Mouse (Mus musculus) ovary, postnatal 36 days (tissue): Measurements from ENCODE around the gene Xrcc4.
"Not testable (repeated sequence)": the region's sequence is repeated elsewhere in the genome, so short reads cannot be mapped to it uniquely, and the experiment has no call there.

Experiments used
- DNase-seq: peaks from one replicate; pipeline ENCODE4 v3.0.0; 2022; ENCODE audit warnings: low spot score, mixed read lengths

Xrcc4 gene

DNA sequence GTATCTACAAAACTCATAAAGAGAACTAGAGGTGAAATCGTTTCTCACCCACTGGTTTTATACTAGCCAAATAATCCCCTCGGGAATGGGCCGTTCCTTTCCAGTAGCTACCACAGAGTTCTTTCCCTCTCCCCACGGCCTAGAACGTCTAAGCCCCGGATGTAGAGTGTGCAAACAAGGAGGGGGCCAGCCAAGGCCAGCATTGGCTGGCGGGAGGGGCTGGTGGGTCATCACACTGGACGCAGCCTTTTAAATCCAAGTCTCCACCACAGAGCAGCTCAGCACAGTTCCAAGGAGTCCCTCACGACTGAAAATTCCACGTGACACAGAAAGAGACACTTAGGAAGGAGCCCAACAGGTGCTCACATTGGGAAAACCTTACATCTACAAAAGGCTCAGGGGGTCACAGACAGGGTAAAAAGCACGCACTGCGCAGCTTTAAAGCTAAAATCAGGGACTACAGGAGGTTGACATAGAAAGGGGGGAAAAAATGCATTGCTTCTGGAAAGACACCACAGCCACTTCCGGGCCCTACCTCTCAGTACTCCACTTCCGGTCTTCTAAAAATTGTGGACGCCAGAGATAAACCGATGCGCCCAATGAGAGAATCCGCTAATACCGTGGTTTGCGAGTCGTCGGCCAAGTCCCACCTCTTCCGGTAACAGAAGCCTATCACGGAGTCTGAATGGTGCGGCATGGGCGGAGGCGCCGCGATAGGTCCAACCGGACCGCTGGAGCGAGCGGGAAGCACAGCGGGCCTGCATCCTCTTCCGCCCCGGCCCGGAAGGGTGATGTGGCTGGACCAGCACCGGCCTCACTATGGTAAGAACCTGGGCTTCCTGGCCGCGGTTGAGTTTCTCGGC is at the start of gene Xrcc4, which contains the start of gene Tmem167:
Gene Xrcc4 (minus strand): TSS at position 647 of the 863 bp plus-strand sequence.
Gene Tmem167 (plus strand): TSS at position 162 of the 863 bp plus-strand sequence.
- peak; percentile 93 for DNase-seq

DNA sequence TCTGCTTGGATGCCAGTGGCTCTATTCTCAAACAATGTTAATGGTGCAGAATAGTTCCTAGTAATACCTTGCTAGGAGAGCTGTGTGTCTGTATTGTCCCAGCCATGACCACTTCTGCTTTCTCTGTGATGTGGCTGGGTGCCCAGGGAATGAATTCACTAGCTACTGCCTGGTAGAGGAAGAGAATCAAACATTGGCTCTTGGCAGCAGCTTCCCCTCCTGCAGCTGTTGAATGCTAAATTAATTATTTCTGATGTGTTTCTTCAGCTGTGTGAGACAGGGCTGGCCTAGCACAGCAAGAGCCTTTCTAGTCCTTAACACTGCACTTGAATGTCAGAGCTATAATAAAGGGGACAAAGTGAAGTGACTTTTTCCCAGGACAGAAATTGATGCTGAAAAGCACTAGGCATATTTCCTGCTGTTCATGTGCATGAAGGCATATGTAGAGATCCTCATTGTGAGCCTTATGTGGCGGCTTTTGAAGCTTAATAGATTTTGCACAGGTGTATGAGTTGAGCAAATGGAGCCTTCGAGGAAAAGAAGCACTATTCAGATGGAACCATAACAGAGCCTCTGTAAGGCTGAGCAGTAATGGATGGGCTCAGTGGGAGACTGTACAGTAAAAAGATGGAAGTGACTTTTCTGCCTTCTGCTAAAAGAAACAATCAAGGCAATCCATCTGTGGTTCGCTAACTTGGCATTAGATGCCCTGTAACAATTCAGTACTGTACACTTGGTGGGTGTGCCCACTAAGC is 46.9 kb upstream of the Xrcc4 start:
- DNase-seq = peak; percentile 5

DNA sequence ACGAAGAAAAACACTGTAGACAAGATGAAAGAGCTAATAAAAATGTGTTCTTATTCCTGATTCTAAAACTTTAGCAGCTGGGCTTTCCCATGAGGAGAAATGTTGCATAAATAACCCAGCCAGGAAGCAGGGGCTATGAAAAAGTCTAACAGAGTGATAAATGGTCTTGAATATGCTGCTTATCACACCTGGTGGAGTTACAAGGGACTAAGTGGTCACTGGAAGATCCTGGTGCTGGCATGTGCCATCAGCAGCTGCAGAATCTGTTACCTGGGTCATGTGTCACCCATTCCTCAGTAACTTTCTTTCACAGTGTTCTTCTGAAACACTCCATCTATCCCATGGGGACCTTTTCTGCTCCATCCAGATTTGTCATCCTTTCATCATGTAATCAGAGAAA is 22.3 kb upstream of the Xrcc4 start:
- DNase-seq = no peak

DNA sequence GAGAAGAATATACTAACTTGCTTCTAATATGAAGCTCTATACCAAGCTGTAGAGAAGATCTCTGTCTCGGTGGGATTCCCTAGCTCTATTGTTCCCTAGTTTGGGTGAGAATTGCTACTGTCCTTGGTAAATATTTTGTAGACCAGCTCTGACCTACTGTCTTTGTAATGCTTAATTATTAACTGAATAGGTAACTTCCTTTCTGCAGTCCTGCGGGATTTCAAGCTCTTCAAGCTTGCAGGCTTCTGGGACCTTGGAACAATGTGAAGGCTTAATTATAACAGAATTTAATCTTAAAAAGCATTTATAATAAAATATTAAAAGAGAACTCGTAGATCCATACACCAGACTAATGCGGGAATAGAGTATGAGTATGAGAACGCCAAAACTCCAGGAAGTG is 19.3 kb upstream of the Xrcc4 start:
- DNase-seq = not testable (repeated sequence)

DNA sequence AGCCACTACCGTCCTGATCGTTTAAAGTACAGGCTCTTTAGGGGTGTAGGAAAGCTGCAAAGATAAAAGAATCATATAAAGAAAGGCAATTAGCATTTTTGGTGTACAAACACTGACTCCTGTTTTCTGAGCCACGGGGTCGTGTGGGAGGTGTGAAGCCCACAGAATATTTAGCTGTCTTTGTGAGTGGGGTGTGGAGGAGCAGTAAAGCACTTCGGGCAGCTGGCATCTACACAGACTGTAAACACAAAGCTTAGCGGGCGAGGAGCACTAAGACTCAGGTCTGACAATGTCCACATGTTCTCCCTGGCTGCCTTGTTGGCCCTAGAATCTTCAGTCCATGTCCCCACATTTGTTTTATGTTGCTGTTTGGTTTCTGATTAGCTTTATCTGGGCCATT is 16.7 kb upstream of the Xrcc4 start:
- no peak for DNase-seq

DNA sequence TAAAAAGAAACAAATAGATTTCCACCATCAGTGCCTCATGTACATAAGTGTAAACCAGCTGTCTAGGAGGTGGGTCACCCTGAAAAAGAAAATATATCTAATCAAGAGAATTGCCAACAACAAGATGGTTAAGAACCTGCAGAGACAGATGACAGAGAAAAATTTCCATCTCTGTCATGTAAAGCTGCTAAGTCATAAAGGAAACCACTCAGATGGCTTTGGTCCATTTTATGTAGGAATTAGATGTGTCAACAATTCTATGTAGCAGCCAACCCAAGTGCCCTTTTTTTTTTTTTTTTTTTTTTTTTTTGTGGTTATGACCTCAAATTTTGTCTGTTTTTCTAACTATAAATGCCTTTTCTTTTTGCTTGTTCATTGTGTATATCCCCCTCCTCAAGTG is 12.1 kb upstream of the Xrcc4 start:
- DNase-seq = no peak

DNA sequence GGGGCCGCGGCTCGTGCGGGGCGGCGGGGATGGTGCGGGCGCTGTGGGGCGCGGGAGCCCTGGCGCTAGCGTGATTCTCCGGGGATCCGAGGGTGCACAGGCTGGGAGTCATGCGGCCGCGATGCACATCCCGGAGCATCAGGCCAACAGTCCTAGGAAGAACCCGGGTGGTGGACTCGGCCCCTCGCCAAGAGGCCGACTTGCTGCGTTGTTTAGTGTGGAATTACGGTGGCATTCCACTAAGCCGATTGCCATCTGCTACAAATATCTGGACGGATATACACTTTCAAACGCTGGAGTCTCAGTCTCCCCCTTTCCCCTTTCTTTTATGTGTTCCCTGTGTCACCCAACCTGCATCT is 396 bp upstream of the Xrcc4 start:
- no peak for DNase-seq

DNA sequence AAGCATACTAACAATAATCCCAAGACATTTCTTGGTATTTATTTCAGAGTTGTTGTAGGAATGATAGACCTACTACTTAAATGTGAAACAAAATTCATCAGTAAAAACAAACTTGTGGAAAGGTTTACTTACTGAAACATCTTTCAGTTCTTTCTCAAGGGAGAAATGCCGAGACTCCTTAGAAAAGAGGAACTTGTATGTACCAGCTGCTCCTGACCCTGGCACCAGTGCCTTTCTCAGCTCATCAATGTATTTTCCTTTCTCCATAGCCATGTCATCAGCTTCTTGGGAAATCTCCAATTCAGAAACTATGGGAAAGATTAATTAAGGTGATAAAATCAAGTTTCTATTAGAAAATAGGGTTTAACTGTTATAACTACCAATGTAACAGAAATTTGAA is 27.5 kb downstream of the Xrcc4 start:
- no peak for DNase-seq

DNA sequence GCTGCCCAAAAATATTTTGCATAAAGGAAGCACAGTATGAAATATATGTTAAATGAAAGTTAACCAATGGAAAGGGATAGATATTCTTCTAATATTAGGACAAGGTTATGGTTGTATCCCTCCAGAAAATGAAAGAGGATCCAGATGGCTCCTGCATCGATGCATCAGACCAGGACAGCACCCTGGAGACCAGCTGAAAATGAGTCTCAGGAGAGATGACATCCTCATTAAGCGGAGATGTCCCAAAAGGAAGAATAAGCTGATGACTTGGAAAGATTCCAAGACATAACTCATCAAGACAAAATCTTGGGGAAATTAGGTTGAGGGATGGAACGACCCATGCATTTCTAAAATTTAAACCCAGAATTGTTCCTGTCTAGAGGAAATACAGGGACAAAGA is 37.0 kb downstream of the Xrcc4 start:
- DNase-seq = no peak

DNA sequence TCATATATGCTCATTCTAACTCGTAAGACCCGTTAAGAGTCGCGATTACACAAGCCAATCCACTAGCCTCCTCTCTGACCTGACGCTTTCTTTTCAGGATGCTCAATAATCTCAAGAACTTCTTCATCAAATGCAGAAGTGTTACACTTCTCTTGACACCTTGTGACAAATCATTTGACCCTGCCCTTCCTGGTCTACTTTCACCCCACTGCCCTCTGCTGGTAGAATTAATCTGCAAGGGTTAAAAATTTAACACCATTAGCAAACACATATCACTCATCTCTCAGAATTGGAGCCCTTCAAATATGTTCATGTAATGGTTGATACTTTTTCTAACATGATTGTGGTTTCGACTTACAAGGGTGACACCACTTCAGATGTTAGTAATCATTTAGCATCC is 37.7 kb downstream of the Xrcc4 start:
- no peak for DNase-seq

DNA sequence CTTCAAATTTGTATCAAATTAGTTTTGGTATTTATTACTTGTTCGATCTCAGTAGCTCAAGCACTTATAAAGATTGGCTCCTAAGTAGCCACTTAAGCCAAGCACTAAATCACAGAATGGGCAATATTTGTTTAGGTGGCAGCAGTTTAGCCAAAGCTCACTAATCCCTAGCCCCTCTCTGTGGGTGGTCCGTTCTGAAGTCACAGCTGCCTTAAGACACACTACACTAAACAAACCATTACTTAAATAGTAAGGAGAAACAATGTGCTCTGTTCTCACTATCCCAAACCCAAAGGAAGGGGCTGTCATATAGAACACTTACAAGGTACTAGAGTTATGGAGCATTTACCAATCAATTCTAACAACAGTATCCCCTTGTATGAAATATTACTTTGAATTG is 49.8 kb downstream of the Xrcc4 start:
- no peak for DNase-seq

DNA sequence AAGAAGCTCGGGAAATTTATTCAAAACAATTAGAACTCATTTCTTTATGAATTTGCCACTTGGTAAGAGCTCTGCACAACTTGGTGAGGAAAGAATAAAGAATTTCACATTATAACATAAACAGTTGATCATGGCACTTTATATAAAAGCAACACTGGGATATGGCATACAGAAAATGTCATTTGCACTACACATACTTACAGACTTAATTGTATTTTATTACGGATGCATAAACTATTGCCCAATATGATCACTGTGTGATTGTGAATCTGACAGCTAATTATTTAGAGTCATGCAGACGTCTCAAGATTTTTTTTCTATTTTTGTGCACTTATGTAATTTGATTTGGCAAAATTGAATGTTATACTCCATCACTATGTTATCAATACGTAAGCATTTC is 56.4 kb downstream of the Xrcc4 start:
- DNase-seq = no peak

DNA sequence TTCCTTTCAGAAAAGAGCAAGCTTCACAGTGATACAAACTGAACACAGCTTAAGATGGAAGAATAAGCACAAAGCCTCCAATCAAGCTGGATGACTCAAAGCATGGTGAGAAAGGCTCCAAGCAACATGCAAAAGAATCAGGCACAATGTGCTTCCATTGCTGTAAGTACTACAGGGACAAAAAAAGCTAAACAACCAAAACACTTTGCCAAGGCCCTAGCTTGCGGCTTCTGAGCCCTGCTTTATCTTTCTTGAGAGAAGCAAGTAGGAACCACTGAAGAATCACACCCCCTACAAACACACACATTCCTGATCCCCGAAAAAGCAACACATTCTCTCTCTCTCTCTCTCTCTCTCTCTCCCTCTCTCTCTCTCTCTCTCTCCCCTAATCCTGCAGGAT is 56.9 kb downstream of the Xrcc4 start:
- no peak for DNase-seq

DNA sequence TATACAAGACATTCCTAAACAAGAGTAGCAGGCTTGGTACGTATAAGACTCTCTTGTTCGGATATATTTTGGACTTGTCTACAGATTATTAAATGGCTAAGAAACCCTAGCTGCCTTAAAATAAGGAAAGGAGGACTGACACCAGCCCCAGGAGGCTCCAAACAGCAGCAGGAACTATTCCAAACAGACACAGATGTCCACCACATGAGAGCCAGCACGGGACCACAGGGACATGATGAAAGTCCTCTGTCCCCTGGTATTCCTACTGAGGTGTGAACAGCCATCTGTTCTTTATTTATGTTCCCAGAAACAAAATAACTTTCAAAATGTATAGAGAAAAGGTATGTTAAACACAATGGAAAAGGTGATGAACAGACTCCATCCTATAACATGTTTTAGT is 58.5 kb downstream of the Xrcc4 start:
- no peak for DNase-seq

DNA sequence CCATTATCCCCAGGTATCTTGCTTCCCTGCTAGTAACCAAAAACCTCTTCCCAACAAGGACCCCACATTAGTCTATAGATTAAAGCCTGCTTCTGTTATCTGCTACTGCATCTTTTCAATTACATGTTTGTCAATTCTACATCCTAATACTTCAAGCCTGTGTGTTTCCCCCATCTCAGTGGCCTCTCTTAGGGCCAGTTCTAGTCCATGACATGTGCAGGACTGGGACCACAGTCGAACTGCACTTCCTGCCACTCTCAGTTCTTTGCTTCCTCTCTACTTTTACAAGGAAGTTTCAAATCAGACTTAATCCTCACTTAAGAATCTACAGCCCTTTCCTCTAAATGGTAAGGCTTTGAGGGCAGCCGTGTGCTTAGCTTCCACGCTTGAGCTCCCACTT is 76.8 kb downstream of the Xrcc4 start:
- DNase-seq = no peak

DNA sequence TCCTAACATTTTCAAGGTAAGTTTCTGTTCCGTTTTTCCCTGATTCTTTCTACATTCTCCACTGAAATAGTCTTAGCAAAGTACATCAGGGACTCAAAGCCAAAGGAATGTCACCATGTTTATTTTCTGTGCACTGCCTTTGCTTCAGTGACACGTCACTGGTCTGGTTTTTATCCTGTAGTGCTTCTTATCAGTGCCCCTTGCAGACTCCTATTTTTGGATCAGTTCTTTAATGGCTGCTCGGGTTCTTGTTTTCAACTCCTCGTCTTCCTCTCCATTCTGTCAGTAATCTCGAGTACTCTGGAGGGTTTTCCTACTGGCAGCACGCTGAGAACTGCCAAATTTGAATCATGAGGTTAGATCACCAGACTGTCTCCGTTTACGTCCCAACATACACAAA is 77.2 kb downstream of the Xrcc4 start:
- no peak for DNase-seq

DNA sequence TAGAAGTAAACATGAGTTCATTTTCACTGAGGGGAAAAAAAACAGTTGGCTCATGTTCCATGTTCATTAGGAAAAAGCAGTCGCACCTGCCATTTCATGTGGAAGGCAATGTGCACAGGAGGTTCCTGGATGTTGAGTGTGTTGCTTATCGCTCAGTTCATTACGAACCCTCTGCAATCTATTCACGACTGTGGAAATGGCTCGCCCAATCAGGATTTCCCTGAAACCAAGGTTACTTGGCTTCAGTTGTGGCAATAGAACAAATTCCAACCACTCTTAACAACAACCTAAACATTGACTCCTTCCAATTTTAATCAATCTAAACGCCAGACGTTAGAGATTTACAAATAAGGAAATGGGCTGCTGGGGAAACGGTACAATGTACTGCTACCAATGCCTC is 78.3 kb downstream of the Xrcc4 start:
- no peak for DNase-seq

DNA sequence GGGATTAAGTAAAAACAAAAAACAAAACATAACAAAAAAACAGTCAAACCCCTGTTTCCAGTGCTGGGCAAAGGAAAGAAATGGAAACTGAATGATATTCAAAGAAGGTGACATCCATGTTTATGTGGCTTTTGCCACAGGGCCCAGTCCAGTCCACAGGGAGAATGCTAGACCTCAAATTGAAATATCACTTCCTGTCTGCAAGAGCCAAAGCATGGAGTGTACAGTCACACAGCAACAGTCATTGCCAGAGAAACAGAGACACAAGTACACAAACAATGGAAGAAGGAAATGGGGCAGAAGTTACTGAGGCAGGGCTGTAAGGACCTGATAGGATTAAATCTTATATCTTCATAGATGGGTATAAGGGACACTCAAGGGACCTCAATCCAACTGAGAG is 79.6 kb downstream of the Xrcc4 start:
- DNase-seq = no peak

DNA sequence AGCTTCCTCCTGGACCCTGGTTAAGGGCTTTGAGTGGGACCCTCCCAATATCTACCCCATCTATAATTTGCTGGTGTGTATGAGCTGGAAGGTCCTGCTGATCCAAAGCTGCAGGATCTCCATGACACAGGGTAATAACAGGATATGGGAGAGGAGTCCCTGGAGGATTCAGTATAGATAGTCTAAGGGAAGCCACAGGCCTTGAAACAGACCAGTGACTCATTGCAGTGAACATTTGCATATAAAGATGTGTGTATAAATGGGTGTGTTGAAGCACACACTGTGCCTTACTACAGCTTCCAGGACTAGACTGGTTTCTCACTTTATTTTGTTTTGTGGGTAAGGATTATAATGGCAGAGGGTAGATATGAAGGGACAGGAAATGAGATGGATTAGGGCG is 83.8 kb downstream of the Xrcc4 start:
- no peak for DNase-seq

DNA sequence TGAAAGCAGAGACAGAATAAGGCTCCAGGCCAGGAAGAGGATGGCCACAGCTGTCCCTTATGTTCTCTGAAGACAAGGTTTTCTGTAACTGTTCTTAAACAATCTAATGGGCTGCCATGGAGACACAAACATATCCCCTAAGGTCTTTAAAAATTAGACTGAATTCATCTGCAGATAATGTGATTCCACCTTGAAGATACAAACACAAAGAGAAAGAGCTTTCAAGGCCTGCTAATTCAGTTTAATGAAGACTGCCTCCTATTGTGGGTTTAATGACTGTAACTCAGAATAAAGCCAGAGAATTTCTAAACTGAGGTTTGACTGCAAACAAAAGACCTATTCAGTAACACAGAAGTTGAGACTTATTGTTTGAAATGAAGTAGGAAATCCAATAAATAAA is 91.9 kb downstream of the Xrcc4 start:
- no peak for DNase-seq

DNA sequence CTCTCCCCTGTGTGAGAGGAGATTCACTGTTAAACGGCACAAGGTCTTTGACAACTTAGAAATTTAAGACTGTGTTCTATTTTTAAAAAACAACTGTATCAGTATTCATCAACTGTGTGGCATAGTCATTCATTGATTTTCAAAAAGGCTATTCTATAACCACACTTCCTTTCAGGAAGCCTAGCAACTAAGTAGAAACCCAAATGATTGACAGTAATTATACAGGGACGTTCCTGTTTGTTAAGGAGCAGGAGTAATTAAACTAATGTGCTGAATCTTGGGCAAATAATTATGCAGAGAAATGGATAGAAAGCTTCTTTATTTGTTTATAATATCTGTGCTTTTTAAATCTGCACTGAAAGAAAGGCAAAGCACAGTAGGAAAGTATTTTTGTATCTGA is 103.3 kb downstream of the Xrcc4 start:
- no peak for DNase-seq

DNA sequence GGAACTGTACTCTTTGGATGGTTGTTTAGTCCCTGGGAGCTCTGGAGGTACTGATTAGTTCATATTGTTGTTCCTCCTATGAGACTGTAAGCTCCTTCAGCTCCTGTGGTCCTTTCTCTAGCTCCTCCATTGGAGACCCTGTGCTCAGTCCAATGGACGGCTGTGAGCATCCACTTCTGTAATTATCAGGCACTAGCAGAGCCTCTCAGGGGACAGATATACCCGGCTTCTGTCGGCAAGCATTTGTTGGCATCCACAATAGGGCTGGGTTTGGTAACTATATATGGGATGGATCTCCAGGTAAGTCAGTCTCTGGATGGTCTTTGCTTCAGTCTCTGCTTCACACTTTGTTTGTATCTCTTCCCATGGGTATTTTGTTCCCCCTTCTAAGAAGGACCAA is 118.5 kb downstream of the Xrcc4 start:
- no peak for DNase-seq

DNA sequence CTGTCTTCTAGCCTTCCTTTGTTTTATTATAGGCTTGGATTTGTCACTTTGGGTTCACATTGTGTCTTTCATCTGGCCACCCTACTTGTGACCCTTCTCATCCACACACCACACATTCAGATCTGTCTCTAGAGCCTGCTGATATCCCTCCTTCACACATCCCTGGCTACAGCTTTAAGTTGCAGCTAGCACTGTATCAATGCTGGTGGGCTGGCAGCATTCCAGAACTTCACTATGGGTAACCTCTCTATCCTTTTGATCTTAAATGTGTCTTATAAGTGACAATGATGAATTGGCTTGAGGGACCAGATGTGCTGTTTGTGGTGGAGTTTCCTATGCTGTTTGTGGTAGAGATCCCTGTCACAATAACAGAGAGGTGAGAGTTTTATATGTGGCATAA is 120.7 kb downstream of the Xrcc4 start:
- DNase-seq = no peak

DNA sequence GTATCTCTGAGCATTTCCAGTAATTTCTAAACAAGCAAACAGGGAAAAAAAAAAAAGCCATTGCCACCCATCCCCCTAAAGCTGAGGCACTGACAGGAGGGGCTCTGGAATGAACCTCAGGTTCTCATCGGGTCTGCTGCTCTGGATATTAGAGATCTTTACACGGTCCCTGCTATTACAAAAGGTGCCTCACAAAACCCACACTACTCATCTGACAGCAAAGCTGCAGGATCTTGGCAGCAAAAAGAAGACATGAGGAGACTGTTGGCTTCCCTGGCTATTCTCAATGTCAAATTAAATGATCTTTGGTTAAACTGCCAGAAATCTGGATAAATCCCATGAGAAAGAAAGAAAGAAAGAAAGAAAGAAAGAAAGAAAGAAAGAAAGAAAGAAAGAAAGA is 145.1 kb downstream of the Xrcc4 start:
- no peak for DNase-seq
